Mouse (Mus musculus) intestine, embryonic 16.5 days (tissue): Measurements from ENCODE around the gene Ercc1. TPM values are rescaled to one million over a fixed set of nuclear protein-coding genes. Genes with fewer than 3 reads are reported as not detected.

Experiments
- ATAC-seq: fragments of 200-750 bp; cut with Nextera tagmentation; 2 replicates; pipeline ENCODE4 v1.8.0; 2017; ENCODE audit warnings: moderate TSS enrichment, moderate library complexity
- H3K27ac ChIP-seq: fragments of 300-500 bp; sonication (generic); 2 replicates; pipeline ENCODE4 v1.5.1; 2014; ENCODE audit warnings: mild to moderate bottlenecking, low read length
- H3K27me3 ChIP-seq: fragments of 300-500 bp; sonication (generic); replicated peaks from 2 replicates; pipeline ENCODE4 v1.6.1; 2014; ENCODE audit warnings: low read length, control low read depth, mixed read lengths; ENCODE audit not compliant: control insufficient read depth, insufficient read depth
- H3K36me3 ChIP-seq: fragments of 300-500 bp; sonication (generic); 2 replicates; pipeline ENCODE4 v1.6.1; 2014; ENCODE audit warnings: low read length, control low read depth; ENCODE audit not compliant: control insufficient read depth, insufficient read depth
- H3K4me1 ChIP-seq: fragments of 300-500 bp; sonication (generic); 2 replicates; pipeline ENCODE4 v1.6.1; 2014; ENCODE audit warnings: low read length, control low read depth, mixed read lengths; ENCODE audit not compliant: control insufficient read depth, insufficient read depth
- H3K4me2 ChIP-seq: fragments of 300-500 bp; sonication (generic); 2 replicates; pipeline ENCODE4 v1.6.1; 2014; ENCODE audit warnings: low read depth, low read length, control low read depth
- H3K4me3 ChIP-seq: fragments of 300-500 bp; sonication (generic); 2 replicates; pipeline ENCODE4 v1.5.1; 2014; ENCODE audit warnings: mild to moderate bottlenecking, low read length
- H3K9ac ChIP-seq: fragments of 300-500 bp; sonication (generic); 2 replicates; pipeline ENCODE4 v1.6.1; 2014; ENCODE audit warnings: low read depth, low read length
- H3K9me3 ChIP-seq: fragments of 300-500 bp; sonication (generic); 2 replicates; pipeline ENCODE4 v1.6.1; 2016; ENCODE audit warnings: low read length, control low read depth; ENCODE audit not compliant: control insufficient read depth
- WGBS: fragments of 180-500 bp; shearing (Covaris S2); extraction: QIAGEN DNeasy Blood & Tissue Kit; methylation state at CpG from one replicate; pipeline ENCODE4 v1.1.7; 2014; 5-methylcytosine and 5-hydroxymethylcytosine counted together
- polyA plus RNA-seq: library from polyadenylated mRNA; unstranded; fragments of >200 nt; fragmentation: Nextera tagmentation; extraction: Ambion mirVana; gene quantifications from 2 replicates; pipeline ENCODE4 v1.2.1, GENCODE M21; 2015

The Ercc1 gene
- polyA plus RNA-seq, 1 experiment from 2014 or later: 51.3 TPM

DNA sequence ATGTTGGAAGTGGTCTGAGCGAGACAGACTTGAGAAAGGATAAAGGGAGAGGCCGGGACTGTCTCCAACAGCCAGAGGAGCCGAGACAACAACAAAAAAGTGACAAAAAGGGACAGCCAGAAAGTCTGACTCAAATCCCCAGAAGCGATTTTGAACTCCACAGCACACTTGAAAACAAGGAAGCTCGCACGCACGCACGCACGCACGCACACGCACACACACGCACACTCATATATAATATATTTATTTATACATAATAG lies 41.6 kb upstream of the Ercc1 start:
- Histone ChIP-seq H3K36me3 (no peaks in the 10 kb centered on the region), H3K4me2 (no peak overlapping the region), H3K4me1 (peaks cover 23% of the 10 kb centered on the region), H3K27me3 (peaks cover 49% of the 10 kb centered on the region), H3K9ac (no peak overlapping the region), H3K4me3 (no peak overlapping the region), H3K27ac (no peak overlapping the region), H3K9me3 (no peaks in the 10 kb centered on the region)
- ATAC-seq: no peak
- 78% methylated on average over 12 of the region's 12 CpGs for WGBS

DNA sequence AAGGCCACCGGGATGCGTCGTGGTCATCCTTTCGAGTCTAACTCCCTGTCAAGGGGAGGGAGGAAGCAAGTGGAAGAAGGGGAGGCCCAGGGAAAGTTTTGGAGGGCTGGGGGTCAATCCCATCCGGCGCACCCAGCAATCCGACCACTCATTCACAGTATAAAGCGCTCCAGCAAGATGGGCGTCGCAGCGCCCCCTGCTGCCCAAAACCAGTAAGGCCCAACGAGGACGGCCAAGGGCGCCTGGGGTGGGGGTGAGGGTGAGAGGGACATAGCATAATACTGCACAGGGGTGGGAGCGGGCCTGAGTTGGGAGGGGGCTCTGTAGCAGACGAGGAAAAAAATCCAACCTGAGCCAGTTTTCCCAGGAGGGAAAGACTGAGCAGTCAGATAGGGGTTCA lies 40.8 kb upstream of the Ercc1 start:
- H3K27me3 ChIP-seq: peaks cover 49% of the 10 kb centered on the region
- peaks cover 23% of the 10 kb centered on the region for H3K4me1 ChIP-seq
- peak overlapping the region; percentile 43 for H3K4me2 ChIP-seq
- no peaks in the 10 kb centered on the region for H3K36me3 ChIP-seq
- 2% methylated on average over 16 of the region's 16 CpGs for WGBS
- ATAC-seq: no peak
- H3K9me3 ChIP-seq: no peaks in the 10 kb centered on the region
- H3K9ac ChIP-seq: peak overlapping the region; percentile 11; the same call in 1 of the 2 replicates
- peak overlapping the region; percentile 27 for H3K4me3 ChIP-seq
- H3K27ac ChIP-seq: no peak overlapping the region

GRCm38 (mm10) chr7:19304501-19305412 lies 39.8 kb upstream of the Ercc1 start:
- 2% methylated on average over 48 of the region's 48 CpGs for WGBS
- Histone ChIP-seq H3K4me2 (peak overlapping the region; percentile 63), H3K9ac (peak overlapping the region; percentile 58), H3K36me3 (no peaks in the 10 kb centered on the region), H3K27ac (no peak overlapping the region), H3K27me3 (peaks cover 49% of the 10 kb centered on the region), H3K4me3 (peak overlapping the region; percentile 38), H3K9me3 (no peaks in the 10 kb centered on the region), H3K4me1 (peaks cover 27% of the 10 kb centered on the region)
- no peak for ATAC-seq

DNA sequence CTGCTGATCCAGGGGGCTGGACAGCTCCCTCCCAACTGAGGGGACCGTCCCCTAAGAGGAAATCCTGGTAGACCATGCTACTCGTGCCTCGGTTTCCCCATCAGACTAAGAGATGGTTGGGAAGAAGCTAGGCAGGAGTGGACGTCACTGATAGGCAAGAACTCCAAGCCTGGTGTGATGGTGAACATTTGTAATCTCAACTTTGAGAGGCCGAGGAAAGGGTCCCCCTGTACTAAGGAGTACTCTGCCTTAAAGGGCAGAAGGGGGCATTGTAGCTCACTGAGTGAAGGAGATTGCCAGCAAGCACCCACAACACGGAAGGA lies 39.2 kb upstream of the Ercc1 start:
- ATAC-seq: no peak
- H3K36me3 ChIP-seq: no peaks in the 10 kb centered on the region
- H3K27ac ChIP-seq: no peak overlapping the region
- no peak overlapping the region; the same call in 1 of the 2 replicates for H3K9ac ChIP-seq
- H3K4me1 ChIP-seq: peaks cover 27% of the 10 kb centered on the region
- H3K4me2 ChIP-seq: peak overlapping the region; percentile 63
- peak overlapping the region; percentile 38 for H3K4me3 ChIP-seq
- H3K27me3 ChIP-seq: peaks cover 49% of the 10 kb centered on the region
- WGBS: 7% methylated on average over 6 of the region's 6 CpGs
- H3K9me3 ChIP-seq: no peaks in the 10 kb centered on the region

- Histone ChIP-seq H3K36me3 (no peaks in the 10 kb centered on the region), H3K4me2 (no peak overlapping the region), H3K4me1 (peaks cover 31% of the 10 kb centered on the region), H3K27ac (no peak overlapping the region), H3K9me3 (no peaks in the 10 kb centered on the region), H3K4me3 (no peak overlapping the region), H3K9ac (no peak overlapping the region), H3K27me3 (peaks cover 49% of the 10 kb centered on the region)
- WGBS: 51% methylated on average over 16 of the region's 16 CpGs
- ATAC-seq: no peak
These were observed 38.5 kb upstream of the Ercc1 start for GRCm38 (mm10) chr7:19305796-19306765.

GRCm38 (mm10) chr7:19306819-19307738 lies 37.5 kb upstream of the Ercc1 start:
- no peak overlapping the region for H3K4me3 ChIP-seq
- H3K9me3 ChIP-seq: no peaks in the 10 kb centered on the region
- WGBS: 66% methylated on average over 25 of the region's 25 CpGs
- no peak overlapping the region; the same call in 1 of the 2 replicates for H3K4me2 ChIP-seq
- peaks cover 26% of the 10 kb centered on the region for H3K4me1 ChIP-seq
- no peak for ATAC-seq
- no peak overlapping the region for H3K27ac ChIP-seq
- no peaks in the 10 kb centered on the region for H3K36me3 ChIP-seq
- H3K27me3 ChIP-seq: peaks cover 42% of the 10 kb centered on the region
- 0 out of 2 replicates have a peak overlapping the region, but pooled peaks have one; percentile 72 for H3K9ac ChIP-seq

GRCm38 (mm10) chr7:19307739-19308453 lies 36.7 kb upstream of the Ercc1 start:
- peak overlapping the region; percentile 61 for H3K4me3 ChIP-seq
- peaks cover 26% of the 10 kb centered on the region for H3K4me1 ChIP-seq
- peak overlapping the region; percentile 72 for H3K9ac ChIP-seq
- peak; percentile 57 for ATAC-seq
- H3K36me3 ChIP-seq: no peaks in the 10 kb centered on the region
- peak overlapping the region; percentile 99 for H3K4me2 ChIP-seq
- peaks cover 38% of the 10 kb centered on the region for H3K27me3 ChIP-seq
- H3K27ac ChIP-seq: peak overlapping the region; percentile 70
- no peaks in the 10 kb centered on the region for H3K9me3 ChIP-seq
- 3% methylated on average over 18 of the region's 18 CpGs for WGBS

GRCm38 (mm10) chr7:19308454-19309277 lies 35.9 kb upstream of the Ercc1 start:
- H3K9ac ChIP-seq: peak overlapping the region; percentile 72
- WGBS: under 1% methylated on average over 58 of the region's 58 CpGs
- H3K27ac ChIP-seq: peak overlapping the region; percentile 70
- H3K4me2 ChIP-seq: peak overlapping the region; percentile 99
- H3K27me3 ChIP-seq: peaks cover 34% of the 10 kb centered on the region
- peak overlapping the region; percentile 61 for H3K4me3 ChIP-seq
- H3K36me3 ChIP-seq: no peaks in the 10 kb centered on the region
- peak; percentile 83 for ATAC-seq
- H3K4me1 ChIP-seq: peaks cover 23% of the 10 kb centered on the region
- no peaks in the 10 kb centered on the region for H3K9me3 ChIP-seq
